Mouse (Mus musculus): ENCODE measurements around the gene Slc37a1. TPM values are rescaled to one million over a fixed set of nuclear protein-coding genes. Genes with fewer than 3 reads are reported as not detected.

The Slc37a1 gene
- total and polyA plus RNA-seq, 3 experiments, result 14.2 to 15.0 TPM; not detected in 1

DNA sequence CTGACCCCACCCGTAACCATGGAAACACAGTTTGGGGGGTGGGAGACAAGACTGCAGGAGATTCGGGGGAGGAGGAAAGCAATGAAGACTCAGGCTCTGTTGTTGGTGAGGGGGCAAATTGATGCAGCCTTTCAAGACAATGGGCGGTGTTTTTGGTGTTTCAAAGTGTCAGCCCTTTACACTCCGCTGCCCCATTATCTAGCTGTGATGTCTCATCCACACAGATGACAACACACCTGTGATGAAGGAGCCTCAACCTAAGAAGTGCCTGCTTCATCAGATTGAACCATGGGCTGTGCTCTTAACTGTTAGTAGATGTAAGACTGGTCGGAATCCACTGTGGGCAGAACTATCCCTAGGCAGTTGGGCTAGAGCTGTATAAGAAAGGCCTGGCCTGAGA, 22.8 kb upstream of the Slc37a1 start:
- H3K27me3 ChIP-seq (ENCODE audit: control insufficient read depth in 1 of 2, insufficient read depth in 2 of 2, low read length in 2 of 2), result no peaks in the 10 kb centered on the region; a peak in 1 of 4 replicates
- no peak overlapping the region for H3K9ac ChIP-seq (ENCODE audit: control insufficient read depth, low read depth, low read length, poor library complexity, severe bottlenecking)
- H3K4me1 ChIP-seq (ENCODE audit: control insufficient read depth in 1 of 2, insufficient read depth in 2 of 2, low read length in 2 of 2), result peaks cover 0 to 5% of the 10 kb centered on the region in 2 experiments; a peak in 2 of 4 replicates
- H3K79me2 ChIP-seq (ENCODE audit: control insufficient read depth, insufficient read depth, low read length, poor library complexity), result no peaks in the 10 kb centered on the region
- DNase-seq (ENCODE audit: low read depth, low spot score), result no peak
- TF ChIP-seq BHLHE40 (IDR thresholded peaks at IDR 0.05; ENCODE audit: borderline replicate concordance, low read depth, low read length) (no peak), USF2 (IDR thresholded peaks at IDR 0.05; ENCODE audit: borderline replicate concordance in 1 of 2, insufficient read depth in 1 of 2, low read depth in 1 of 2, low read length in 2 of 2) (no peak), POLR2AphosphoS5 (IDR thresholded peaks at IDR 0.05; ENCODE audit: borderline replicate concordance, low read depth, low read length) (no peak), GABPA (IDR thresholded peaks at IDR 0.05; ENCODE audit: low read depth, low read length) (no peak), ZMIZ1 (IDR thresholded peaks at IDR 0.05; ENCODE audit: low read depth, low read length) (no peak), TBP (IDR thresholded peaks at IDR 0.05; ENCODE audit: low read depth, low read length) (no peak), SMC3 (IDR thresholded peaks at IDR 0.05; ENCODE audit: low read depth, low read length) (no peak), SIN3A (IDR thresholded peaks at IDR 0.05; ENCODE audit: low read length) (no peak), RAD21 (IDR thresholded peaks at IDR 0.05; ENCODE audit: low read depth, low read length) (no peak), HCFC1 (IDR thresholded peaks at IDR 0.05; ENCODE audit: low read depth, low read length) (no peak), NELFE (IDR thresholded peaks at IDR 0.05; ENCODE audit: low read depth, low read length) (no peak), E2F4 (IDR thresholded peaks at IDR 0.05; ENCODE audit: borderline replicate concordance, low read depth, low read length) (no peak), GATA1 (IDR thresholded peaks at IDR 0.05; ENCODE audit: low read depth, low read length) (no peak), JUND (IDR thresholded peaks at IDR 0.05; ENCODE audit: low read depth, low read length) (no peak), ZKSCAN1 (IDR thresholded peaks at IDR 0.05; ENCODE audit: low read depth, low read length) (no peak), CTCF (IDR thresholded peaks at IDR 0.05 in 2 of 3, conservative IDR thresholded peaks at IDR 0.05 in 1 of 3; ENCODE audit: control insufficient read depth in 1 of 3, insufficient read depth in 1 of 3, low read depth in 2 of 3, low read length in 3 of 3, poor library complexity in 1 of 3, severe bottlenecking in 1 of 3) (no peak), MAZ (IDR thresholded peaks at IDR 0.05; ENCODE audit: low read depth, low read length) (no peak)
- no peaks in the 10 kb centered on the region for H3K36me3 ChIP-seq (ENCODE audit: control insufficient read depth in 1 of 2, insufficient read depth in 2 of 2, low read length in 2 of 2)
- H3K27ac ChIP-seq (ENCODE audit: control insufficient read depth, low read depth, low read length), result no peak overlapping the region
- H3K4me3 ChIP-seq (ENCODE audit: control insufficient read depth in 1 of 2, insufficient read depth in 1 of 2, low read depth in 2 of 2, low read length in 2 of 2), result no peak overlapping the region
- no peaks in the 10 kb centered on the region for H3K9me3 ChIP-seq (replicated peaks; ENCODE audit: insufficient read depth, low read length)

DNA sequence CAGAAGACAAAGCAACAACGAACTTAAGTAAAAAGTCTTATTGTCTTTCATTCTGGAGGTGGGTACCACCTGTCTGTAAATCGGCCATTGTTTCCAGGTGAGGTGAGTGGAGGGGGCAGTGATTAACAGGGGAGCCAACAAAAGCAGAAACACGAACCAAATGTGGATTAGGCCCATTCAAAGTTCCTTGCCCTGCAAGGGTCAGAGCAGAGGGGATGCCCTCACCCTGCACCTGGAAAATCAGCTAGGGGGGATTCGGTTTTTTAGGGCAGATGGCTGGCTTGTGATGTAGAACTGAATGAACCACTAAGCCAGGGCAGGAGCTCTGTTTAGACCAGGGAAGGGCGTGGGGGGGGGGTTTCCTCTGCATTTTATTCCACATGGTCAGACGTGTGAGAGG, 22.2 kb upstream of the Slc37a1 start:
- Histone ChIP-seq H3K36me3 (ENCODE audit: control insufficient read depth in 1 of 2, insufficient read depth in 2 of 2, low read length in 2 of 2) (no peaks in the 10 kb centered on the region), H3K79me2 (ENCODE audit: control insufficient read depth, insufficient read depth, low read length, poor library complexity) (no peaks in the 10 kb centered on the region), H3K9ac (ENCODE audit: control insufficient read depth, low read depth, low read length, poor library complexity, severe bottlenecking) (no peak overlapping the region), H3K4me1 (ENCODE audit: control insufficient read depth in 1 of 2, insufficient read depth in 2 of 2, low read length in 2 of 2) (peaks cover 0 to 5% of the 10 kb centered on the region in 2 experiments; a peak in 2 of 4 replicates), H3K9me3 (replicated peaks; ENCODE audit: insufficient read depth, low read length) (no peaks in the 10 kb centered on the region), H3K27ac (ENCODE audit: control insufficient read depth, low read depth, low read length) (no peak overlapping the region), H3K4me3 (ENCODE audit: control insufficient read depth in 1 of 2, insufficient read depth in 1 of 2, low read depth in 2 of 2, low read length in 2 of 2) (no peak overlapping the region), H3K27me3 (ENCODE audit: control insufficient read depth in 1 of 2, insufficient read depth in 2 of 2, low read length in 2 of 2) (no peaks in the 10 kb centered on the region; a peak in 1 of 4 replicates)
- no peak for DNase-seq (ENCODE audit: low read depth, low spot score)
- TF ChIP-seq POLR2AphosphoS2 (IDR thresholded peaks at IDR 0.05; ENCODE audit: low read length), result no peak
- TF ChIP-seq MAX (IDR thresholded peaks at IDR 0.05; ENCODE audit: low read length), result no peak
- TF ChIP-seq MAZ (IDR thresholded peaks at IDR 0.05; ENCODE audit: low read depth, low read length), result no peak
- TF ChIP-seq SIN3A (IDR thresholded peaks at IDR 0.05; ENCODE audit: low read length), result no peak
- TF ChIP-seq RCOR1 (IDR thresholded peaks at IDR 0.05; ENCODE audit: low read depth, low read length), result no peak
- no peak for TF ChIP-seq UBTF (IDR thresholded peaks at IDR 0.05; ENCODE audit: borderline replicate concordance, insufficient read depth, low read depth, low read length)
- TF ChIP-seq E2F4 (IDR thresholded peaks at IDR 0.05; ENCODE audit: borderline replicate concordance, low read depth, low read length), result no peak
- no peak for TF ChIP-seq NRF1 (IDR thresholded peaks at IDR 0.05; ENCODE audit: insufficient read depth, low read depth, low read length, poor library complexity, severe bottlenecking)
- TF ChIP-seq NELFE (IDR thresholded peaks at IDR 0.05; ENCODE audit: low read depth, low read length), result no peak
- TF ChIP-seq MYC (IDR thresholded peaks at IDR 0.05; ENCODE audit: low read depth, low read length), result no peak
- no peak for TF ChIP-seq USF1 (IDR thresholded peaks at IDR 0.05; ENCODE audit: low read depth, low read length)
- TF ChIP-seq BHLHE40 (IDR thresholded peaks at IDR 0.05; ENCODE audit: borderline replicate concordance, low read depth, low read length), result no peak

All from MEL (cell line).